Mouse (Mus musculus): ENCODE results near the gene Tm9sf2.
"Not testable (repeated sequence)": the region's sequence is repeated elsewhere in the genome, so short reads cannot be mapped to it uniquely, and the experiment has no call there.

Tm9sf2 gene

GRCm38 (mm10) chr14:122106822-122107468 lies at the start of gene Tm9sf2:
Tm9sf2 (plus strand) TSS chr14:122107038.
- DNase-seq = peak; percentile 95

DNA sequence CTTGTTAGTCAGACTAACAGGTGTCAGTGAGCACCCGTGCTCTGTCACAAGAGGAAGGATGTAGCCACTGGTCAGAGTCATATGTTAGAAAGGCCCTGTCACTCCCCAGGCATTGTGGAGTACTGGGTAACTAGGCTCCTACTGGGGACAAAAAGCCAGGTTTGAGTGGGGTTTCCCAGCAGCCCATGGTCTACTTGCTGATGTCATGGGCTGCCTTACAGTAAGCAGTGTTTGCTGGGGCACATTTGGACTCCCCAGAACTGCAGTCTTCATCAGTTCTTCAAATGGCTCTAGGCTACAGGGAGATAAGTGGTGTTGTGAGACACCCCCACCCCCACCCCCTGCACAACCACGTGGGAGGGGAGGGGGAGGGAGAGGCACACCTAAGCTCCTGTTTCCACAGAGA lies 48.9 kb upstream of the Tm9sf2 start:
- DNase-seq = no peak

DNA sequence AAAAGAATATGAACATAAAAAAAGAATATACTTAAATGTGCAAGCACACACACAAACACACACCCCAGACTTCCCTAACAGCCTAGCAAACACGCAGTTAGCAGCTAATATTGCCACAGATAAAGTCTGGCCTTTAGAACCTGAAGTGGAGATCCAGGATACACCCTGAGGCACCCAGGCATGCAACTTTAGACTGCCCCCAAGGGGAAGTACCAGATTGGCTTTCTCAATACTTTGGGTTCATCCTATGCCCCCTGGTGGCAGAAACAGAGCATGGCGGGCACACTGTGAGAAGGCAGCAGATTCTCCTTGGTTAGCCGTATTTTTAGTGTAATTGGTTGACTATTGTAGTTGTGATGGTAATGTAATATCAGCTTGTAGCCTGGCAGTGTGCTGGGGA lies 46.2 kb upstream of the Tm9sf2 start:
- peak; percentile 81 for DNase-seq

GRCm38 (mm10) chr14:122061376-122061775 lies 45.5 kb upstream of the Tm9sf2 start:
- no peak for DNase-seq

- DNase-seq = no peak
Observed at GRCm38 (mm10) chr14:122062411-122063090, 44.3 kb upstream of the Tm9sf2 start.

DNA sequence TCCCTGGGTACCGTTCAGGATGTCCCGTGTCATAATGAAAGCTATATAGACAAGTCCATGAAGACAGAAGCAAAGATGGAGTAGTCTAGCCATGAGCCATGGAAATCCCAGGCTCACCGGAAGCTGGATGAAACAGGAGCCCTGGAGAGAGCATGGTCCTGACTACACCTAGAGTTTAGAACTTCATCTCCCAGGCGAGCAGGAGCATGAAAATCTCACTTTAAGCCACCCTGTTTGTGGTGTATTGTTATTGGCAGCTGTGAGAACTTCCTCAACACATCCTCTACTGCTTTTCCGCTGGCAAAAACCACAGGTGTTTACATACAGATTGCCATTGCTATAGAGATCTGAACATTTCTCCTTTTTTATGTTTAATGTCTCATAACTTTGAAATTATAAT lies 43.2 kb upstream of the Tm9sf2 start:
- DNase-seq = no peak

- DNase-seq = peak; percentile 61
Observed at GRCm38 (mm10) chr14:122064519-122064918, 42.3 kb upstream of the Tm9sf2 start.

DNA sequence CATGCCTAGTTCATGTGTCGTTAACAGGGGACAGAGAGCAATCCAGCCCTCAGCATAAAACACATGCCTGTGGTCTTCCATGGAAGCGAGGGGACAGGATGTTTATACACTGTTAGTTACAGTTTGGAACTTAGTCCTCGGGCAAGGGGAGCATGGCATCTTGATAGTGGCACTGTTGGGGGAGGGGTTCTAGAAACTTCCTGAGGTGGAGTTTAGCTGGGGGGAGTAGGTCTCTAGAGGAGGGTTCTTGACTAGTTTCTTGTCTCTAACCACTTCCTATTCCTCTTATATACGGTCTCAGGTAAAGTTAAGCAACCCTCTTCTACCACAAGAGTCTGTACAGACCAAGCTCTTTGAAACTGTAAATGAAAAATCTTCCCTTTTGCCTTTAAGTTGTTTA lies 40.6 kb upstream of the Tm9sf2 start:
- no peak for DNase-seq

DNA sequence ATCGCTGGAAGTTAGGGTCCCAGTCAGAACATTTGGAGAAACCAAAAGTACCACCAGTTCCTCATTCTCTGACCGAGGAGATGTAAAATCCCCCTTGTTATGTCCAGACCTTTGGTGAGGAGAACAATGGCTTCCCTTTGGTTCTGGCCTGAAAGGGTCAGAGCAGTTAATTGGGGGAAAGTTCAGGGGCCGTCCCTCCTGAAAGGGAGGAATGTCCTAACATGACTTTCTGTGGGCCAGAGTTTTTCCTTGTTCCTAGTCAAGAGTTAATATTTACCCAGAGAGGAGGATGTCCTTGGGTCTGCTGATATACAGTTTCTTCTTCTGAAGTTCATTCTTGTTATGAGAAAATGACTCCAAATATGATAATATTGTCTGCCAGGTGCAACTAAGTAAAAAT lies 38.8 kb upstream of the Tm9sf2 start:
- DNase-seq = not testable (repeated sequence)

- DNase-seq = no peak
Observed at GRCm38 (mm10) chr14:122068801-122069695, 37.8 kb upstream of the Tm9sf2 start.

DNA sequence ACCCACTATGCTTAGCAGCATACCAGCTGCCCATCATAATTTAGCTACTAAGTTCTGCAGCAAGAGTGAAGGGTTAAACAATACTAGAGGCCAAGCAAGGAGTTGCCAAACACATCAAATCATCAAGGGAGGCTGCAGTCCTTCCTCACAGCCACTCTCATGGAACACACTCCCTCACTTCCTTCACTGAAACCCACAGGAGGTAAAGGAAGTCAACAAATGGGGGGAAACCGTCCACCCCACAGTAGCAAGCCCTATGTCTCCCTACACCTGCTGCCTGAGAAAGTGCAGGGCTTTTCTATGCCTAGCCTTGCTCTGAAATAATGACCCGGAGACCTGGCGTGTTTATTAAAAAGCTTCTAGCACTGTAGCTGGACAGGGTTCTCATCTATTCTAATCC lies 36.9 kb upstream of the Tm9sf2 start:
- no peak for DNase-seq

GRCm38 (mm10) chr14:122073422-122073821 lies 33.4 kb upstream of the Tm9sf2 start:
- no peak for DNase-seq

GRCm38 (mm10) chr14:122074360-122074759 lies 32.5 kb upstream of the Tm9sf2 start:
- DNase-seq = no peak

DNA sequence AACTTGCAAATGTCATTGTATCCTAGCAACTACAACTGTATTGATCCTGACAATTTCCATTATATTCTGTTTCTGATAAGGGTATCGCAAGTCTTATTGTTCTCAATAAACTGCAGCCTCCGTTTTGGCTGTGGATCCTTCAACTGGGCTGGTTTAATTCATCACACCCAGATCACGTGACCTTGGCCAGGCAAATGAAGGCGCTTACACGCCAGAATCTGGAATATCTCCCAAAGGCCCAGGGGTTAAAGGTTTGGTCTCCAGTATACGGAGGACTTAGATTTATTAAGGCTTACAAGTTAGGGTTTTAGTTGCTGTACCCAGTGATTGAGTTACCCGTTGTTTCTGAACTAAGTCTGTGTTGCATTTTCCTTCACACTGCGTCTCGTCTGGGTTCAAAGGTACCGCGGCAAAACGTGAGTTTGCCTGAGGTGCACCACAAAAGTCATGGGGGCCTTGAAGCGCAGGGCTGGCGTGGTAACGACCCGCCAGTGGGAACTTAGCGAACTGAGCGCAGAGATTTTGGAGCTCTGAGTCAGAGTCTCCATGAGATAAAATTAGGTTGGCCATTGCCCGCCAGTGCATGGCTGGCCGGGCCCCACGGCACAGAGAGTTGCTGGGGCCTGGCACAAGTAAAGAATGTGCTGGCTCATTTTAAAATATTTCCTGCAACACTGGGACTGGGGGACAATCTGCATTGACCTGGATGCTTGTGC lies 31.2 kb upstream of the Tm9sf2 start:
- DNase-seq = no peak

DNA sequence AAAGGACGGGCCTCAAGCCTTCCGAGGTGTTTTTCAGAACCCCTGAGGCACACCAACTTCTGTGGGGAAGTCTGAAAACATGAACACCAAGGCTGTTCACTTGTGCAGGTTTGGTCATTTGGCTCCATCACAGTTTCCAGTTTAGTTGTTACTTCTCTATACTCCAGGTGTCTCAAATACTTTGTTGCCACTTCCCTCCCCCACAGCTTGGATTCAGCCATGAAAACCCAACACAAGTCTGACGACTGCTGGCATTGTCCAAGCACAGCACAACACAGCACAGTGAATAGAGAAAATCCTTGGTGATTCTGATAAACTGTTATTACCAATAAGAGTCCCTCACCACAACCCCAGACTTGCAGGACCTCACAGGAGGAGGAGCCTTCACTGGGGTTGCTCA lies 29.8 kb upstream of the Tm9sf2 start:
- no peak for DNase-seq

DNA sequence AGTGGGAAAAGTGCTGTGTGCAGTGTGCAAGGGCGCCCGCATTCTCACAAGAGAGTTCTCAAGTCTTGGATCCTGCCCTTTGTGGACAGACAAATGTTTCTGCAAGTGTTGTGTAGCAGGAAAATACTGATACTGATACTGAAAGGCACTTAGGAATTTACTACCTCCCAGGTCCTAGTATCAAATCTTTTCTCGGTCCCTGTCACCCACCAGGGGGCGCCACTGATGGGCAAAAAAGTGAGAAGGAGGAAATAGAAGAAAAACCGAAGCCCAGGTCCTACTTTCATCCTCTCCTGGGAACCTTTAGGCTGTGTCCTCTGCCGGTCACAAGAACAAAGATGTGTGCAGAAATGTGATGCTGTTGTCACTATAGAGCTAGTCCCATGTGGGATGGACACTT lies 27.4 kb upstream of the Tm9sf2 start:
- peak; percentile 73 for DNase-seq

DNA sequence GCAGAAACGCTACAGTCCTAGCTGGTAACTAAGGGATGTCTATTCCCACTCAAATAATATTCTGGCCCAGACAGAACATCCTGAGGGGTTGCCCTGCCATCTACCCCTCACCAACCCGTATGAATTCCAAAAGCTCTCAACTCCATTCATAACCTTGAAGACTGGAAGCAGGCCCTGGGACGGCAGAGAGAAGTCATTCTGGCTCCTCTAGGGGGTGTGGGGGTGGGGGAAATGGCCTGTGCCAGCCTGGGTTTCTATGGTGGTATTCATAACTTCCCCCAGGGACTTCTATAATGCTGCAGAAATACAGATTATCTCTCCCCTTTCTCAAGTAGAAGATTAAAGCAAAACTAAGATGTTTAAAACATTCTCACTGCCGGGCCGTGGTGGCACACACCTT lies 26.9 kb upstream of the Tm9sf2 start:
- no peak for DNase-seq

GRCm38 (mm10) chr14:122081308-122081707 lies 25.5 kb upstream of the Tm9sf2 start:
- DNase-seq = no peak

DNA sequence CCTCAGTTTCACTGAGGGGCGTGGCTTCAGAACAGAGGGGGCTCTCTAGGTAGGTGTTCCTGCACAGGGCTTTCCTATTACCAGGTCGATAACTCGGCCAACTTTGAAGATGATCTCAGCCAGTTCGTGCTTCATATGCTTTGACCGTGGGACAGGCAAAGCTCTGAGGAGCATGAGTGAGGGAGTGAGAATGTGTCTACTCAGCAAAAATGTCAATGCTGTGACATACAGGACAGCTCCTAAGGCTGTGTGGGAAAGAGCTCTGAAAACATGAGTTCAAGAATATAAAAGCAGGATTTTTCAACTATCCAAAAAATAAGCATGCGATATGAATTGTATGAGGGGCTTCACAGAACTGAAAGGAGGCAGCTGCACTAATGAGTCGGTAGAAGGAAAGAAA lies 23.3 kb upstream of the Tm9sf2 start:
- DNase-seq = no peak

GRCm38 (mm10) chr14:122087956-122088355 lies 18.9 kb upstream of the Tm9sf2 start:
- DNase-seq = no peak

DNA sequence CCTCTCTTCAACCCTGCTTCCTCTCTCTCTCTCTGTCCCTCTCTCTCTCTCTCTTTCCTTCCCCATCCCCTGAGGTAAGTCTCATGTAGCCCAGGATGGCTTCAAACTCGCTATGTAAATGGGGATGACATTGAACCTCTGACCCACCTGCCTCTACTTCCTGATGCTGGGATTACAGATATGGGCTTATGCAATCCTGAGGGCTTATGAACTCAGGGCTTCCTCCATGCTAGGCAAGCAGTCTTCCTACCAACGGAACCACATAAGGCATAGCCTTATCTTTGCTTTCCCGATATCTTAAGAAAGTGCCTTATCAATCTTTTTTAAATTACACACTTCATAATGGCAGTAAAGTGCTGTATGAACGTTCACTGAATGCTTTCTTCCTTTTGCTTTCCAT lies 14.5 kb upstream of the Tm9sf2 start:
- DNase-seq = no peak

- DNase-seq = no peak
Observed at GRCm38 (mm10) chr14:122096331-122096730, 10.5 kb upstream of the Tm9sf2 start.

- no peak for DNase-seq
Observed at GRCm38 (mm10) chr14:122099584-122099983, 7.3 kb upstream of the Tm9sf2 start.
